Mouse (Mus musculus) CD8-positive naive resting alpha-beta T cell, adult 57 days (primary cell): ENCODE results near the gene Zfp704. TPM values are rescaled to one million over a fixed set of nuclear protein-coding genes. Genes with fewer than 3 reads are reported as not detected.

ENCODE experiments used
- total RNA-seq: library from RNA; stranded (reverse); gene quantifications from one replicate; pipeline ENCODE4 v1.2.4, GENCODE M21; 2023

The Zfp704 gene
- total RNA-seq = 0.28 TPM

GRCm38 (mm10) chr3:9609581-9610341, at the start of gene Zfp704:
Gene Zfp704, minus strand, starts transcription at chr3:9610085.

